In the genomic region with DNA sequence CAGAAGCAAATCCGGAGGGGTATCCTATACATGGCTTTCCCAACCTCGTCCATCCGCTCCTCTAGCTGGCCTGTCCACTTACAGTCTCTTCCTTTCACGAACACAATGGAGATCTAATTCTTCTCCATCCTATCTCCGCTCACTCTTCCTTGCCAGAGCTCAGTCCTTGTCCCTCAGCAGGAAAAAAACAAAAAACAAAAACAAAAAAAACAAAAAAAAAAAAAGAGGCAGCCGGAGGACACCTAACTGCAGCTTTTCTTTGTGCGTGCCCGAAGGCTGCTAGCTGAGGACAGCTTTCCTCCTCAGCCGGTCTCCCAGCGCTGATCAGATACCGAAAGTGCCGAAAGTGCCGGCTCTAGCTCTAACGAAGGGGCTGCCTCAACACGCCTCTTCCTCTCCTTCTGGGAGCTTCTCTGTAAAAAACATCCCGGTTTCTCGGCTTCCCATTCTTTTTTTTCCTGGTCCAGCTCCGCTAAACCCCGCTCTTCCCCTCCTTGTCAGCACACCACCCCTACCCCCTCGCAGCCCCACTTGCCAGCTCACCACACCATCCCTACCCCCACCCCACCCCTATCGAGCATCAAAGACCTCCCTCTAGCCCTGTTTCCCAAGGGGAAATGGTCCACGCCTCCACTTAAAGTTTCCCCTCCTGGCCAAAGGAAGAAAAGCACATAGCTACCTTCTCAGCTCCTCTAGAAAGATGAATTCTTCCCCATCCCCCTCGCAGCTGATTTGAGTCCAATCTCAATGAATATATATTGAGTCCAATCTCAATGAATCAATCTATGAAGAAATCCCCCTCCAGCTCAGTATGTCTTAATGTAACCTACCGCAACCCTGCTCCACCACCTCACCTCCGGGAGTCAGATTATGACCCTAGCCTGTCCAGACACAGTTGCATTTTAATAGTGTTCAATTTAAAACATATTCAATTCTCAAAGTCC, we compare ENCODE assay signal across 8 mouse cellular contexts. TPM values are rescaled to one million over a fixed set of nuclear protein-coding genes. Genes with fewer than 3 reads are reported as not detected.
DNase-seq lines count a peak whose midpoint lies in the region; ATAC-seq and TF ChIP-seq lines count a peak whose summit lies in the region.

No protein-coding gene starts in this region.

- peak; percentile 11 to 16 for DNase-seq in left cerebral cortex, postnatal 36 days (ENCODE audit: low spot score in 2 of 2)
- DNase-seq in left cerebral cortex, adult 9 months (ENCODE audit: low spot score in 2 of 2), result no peak
- peak; percentile 73 for DNase-seq in kidney, postnatal 0 days (ENCODE audit: low spot score)
- DNase-seq in urinary bladder, postnatal 14 days (ENCODE audit: low spot score), result no peak
- DNase-seq in gastrocnemius, postnatal 25 days, result no peak

- 5% methylated on average over 25 of the region's 25 CpGs for WGBS in forebrain, embryonic 16.5 days
- 6% methylated on average over 25 of the region's 25 CpGs for WGBS in kidney, postnatal 0 days
- WGBS in midbrain, embryonic 12.5 days, result 6% methylated on average over 25 of the region's 25 CpGs

- peaks cover 23% of the 10 kb centered on the region for H3K4me1 ChIP-seq in bone marrow macrophage, adult 2 months (ENCODE audit: control insufficient read depth, insufficient read depth, low read length)
- peaks cover 8% of the 10 kb centered on the region; the same call in 1 of the 2 replicates for H3K4me1 ChIP-seq in forebrain, embryonic 16.5 days (replicated peaks; ENCODE audit: control insufficient read depth, insufficient read depth, low read length)
- H3K4me1 ChIP-seq in kidney, postnatal 0 days (replicated peaks; ENCODE audit: insufficient read depth, low read length), result no peaks in the 10 kb centered on the region
- H3K4me1 ChIP-seq in midbrain, embryonic 12.5 days, result no peaks in the 10 kb centered on the region

- peak overlapping the region; percentile 80 for H3K9ac ChIP-seq in forebrain, embryonic 16.5 days (replicated peaks; ENCODE audit: low read depth, low read length)
- peak overlapping the region; percentile 54 for H3K9ac ChIP-seq in kidney, postnatal 0 days (ENCODE audit: low read depth, low read length)
- H3K9ac ChIP-seq in midbrain, embryonic 12.5 days (replicated peaks), result peak overlapping the region; percentile 66

- no peak for TF ChIP-seq CTCF in bone marrow macrophage, adult 2 months (IDR thresholded peaks at IDR 0.05; ENCODE audit: low read depth, low read length)
- peak; percentile 34; the same call in 1 of the 2 replicates for TF ChIP-seq CTCF in kidney, postnatal 0 days (IDR thresholded peaks at IDR 0.05; ENCODE audit: low read depth)

- intact Hi-C loops in left cerebral cortex, postnatal 36 days (cut with DNase I), result no loop called here

- no peaks in the 10 kb centered on the region for H3K27me3 ChIP-seq in forebrain, embryonic 16.5 days (replicated peaks; ENCODE audit: control insufficient read depth, insufficient read depth, low read length)
- no peaks in the 10 kb centered on the region for H3K27me3 ChIP-seq in kidney, postnatal 0 days (ENCODE audit: insufficient read depth, low read length)
- H3K27me3 ChIP-seq in midbrain, embryonic 12.5 days, result no peaks in the 10 kb centered on the region

- peak overlapping the region; percentile 53 for H3K4me3 ChIP-seq in bone marrow macrophage, adult 2 months (ENCODE audit: insufficient read depth, low read length)
- H3K4me3 ChIP-seq in forebrain, embryonic 16.5 days (replicated peaks; ENCODE audit: low read length), result peak overlapping the region; percentile 58
- H3K4me3 ChIP-seq in kidney, postnatal 0 days (replicated peaks; ENCODE audit: low read depth, low read length), result peak overlapping the region; percentile 54
- peak overlapping the region; percentile 51 for H3K4me3 ChIP-seq in midbrain, embryonic 12.5 days

- no peaks in the 10 kb centered on the region for H3K9me3 ChIP-seq in forebrain, embryonic 16.5 days (ENCODE audit: control insufficient read depth, low read length)
- no peaks in the 10 kb centered on the region for H3K9me3 ChIP-seq in kidney, postnatal 0 days (replicated peaks; ENCODE audit: low read length)
- H3K9me3 ChIP-seq in midbrain, embryonic 12.5 days, result no peaks in the 10 kb centered on the region

- ATAC-seq in forebrain, embryonic 16.5 days, result peak; percentile 86
- peak; percentile 65; the same call in 1 of the 2 replicates for ATAC-seq in kidney, postnatal 0 days (replicated peaks; ENCODE audit: low FRiP score, low read depth)
- peak; percentile 80 for ATAC-seq in midbrain, embryonic 12.5 days (ENCODE audit: low FRiP score, low read depth)

- H3K4me2 ChIP-seq in forebrain, embryonic 16.5 days (ENCODE audit: low read length), result peak overlapping the region; percentile 67
- peak overlapping the region; percentile 77 for H3K4me2 ChIP-seq in kidney, postnatal 0 days (ENCODE audit: low read length)
- H3K4me2 ChIP-seq in midbrain, embryonic 12.5 days (replicated peaks), result peak overlapping the region; percentile 64

- H3K36me3 ChIP-seq in forebrain, embryonic 16.5 days (ENCODE audit: control insufficient read depth, insufficient read depth), result no peaks in the 10 kb centered on the region
- H3K36me3 ChIP-seq in kidney, postnatal 0 days (ENCODE audit: insufficient read depth, low read length), result no peaks in the 10 kb centered on the region
- no peaks in the 10 kb centered on the region for H3K36me3 ChIP-seq in midbrain, embryonic 12.5 days

- TF ChIP-seq POLR2A in bone marrow macrophage, adult 2 months (IDR thresholded peaks at IDR 0.05; ENCODE audit: borderline replicate concordance, low read depth, low read length), result no peak

- no peak overlapping the region for H3K27ac ChIP-seq in bone marrow macrophage, adult 2 months (ENCODE audit: insufficient read depth, low read depth, low read length)
- H3K27ac ChIP-seq in forebrain, embryonic 16.5 days (ENCODE audit: low read length), result peak overlapping the region; percentile 93
- peak overlapping the region; percentile 71; the same call in 1 of the 2 replicates for H3K27ac ChIP-seq in kidney, postnatal 0 days
- peak overlapping the region; percentile 73 for H3K27ac ChIP-seq in midbrain, embryonic 12.5 days (replicated peaks)

RNA-seq across cellular contexts. Expression of a gene that starts 11.0 kb away (rescaled TPM):
- total RNA-seq in left cerebral cortex, postnatal 36 days (2021), result 10 to 100 TPM; 67.7 to 69.8 TPM
- polyA plus RNA-seq in bone marrow macrophage, adult 2 months (2012; ENCODE audit: insufficient read depth, insufficient read length, missing spikeins), result 229 and 236 TPM in 2 replicates
- 57.0 and 62.4 TPM in 2 replicates for polyA plus RNA-seq in forebrain, embryonic 16.5 days (2015; fragmentation: Nextera tagmentation; extraction: Ambion mirVana)
- polyA plus RNA-seq in kidney, postnatal 0 days (2015; fragmentation: Nextera tagmentation; extraction: Ambion mirVana), result 130 and 138 TPM in 2 replicates
- polyA plus RNA-seq in midbrain, embryonic 12.5 days (2016; fragmentation: Nextera tagmentation; extraction: Ambion mirVana), result 72.2 and 72.6 TPM in 2 replicates
- 10 to 100 TPM; 20.2 to 20.3 TPM for total RNA-seq in gastrocnemius, postnatal 25 days (2021)

RNA-seq across cellular contexts. Expression of a gene that starts 14.9 kb away (rescaled TPM):
- total RNA-seq in left cerebral cortex, postnatal 36 days (2021), result under 1 TPM in 1 of 2 experiments, not detected in 1; 0.30 TPM
- polyA plus RNA-seq in bone marrow macrophage, adult 2 months (2012; ENCODE audit: insufficient read depth, insufficient read length, missing spikeins), result not detected in 2 replicates
- polyA plus RNA-seq in forebrain, embryonic 16.5 days (2015; fragmentation: Nextera tagmentation; extraction: Ambion mirVana), result 0.40 and 0.87 TPM in 2 replicates
- polyA plus RNA-seq in kidney, postnatal 0 days (2015; fragmentation: Nextera tagmentation; extraction: Ambion mirVana), result 0.08 TPM in 1 of 2 replicates, not detected in the other
- 0.16 and 0.29 TPM in 2 replicates for polyA plus RNA-seq in midbrain, embryonic 12.5 days (2016; fragmentation: Nextera tagmentation; extraction: Ambion mirVana)
- total RNA-seq in gastrocnemius, postnatal 25 days (2021), result not detected

RNA-seq across cellular contexts. Expression of a gene that starts 42.8 kb away (rescaled TPM):
- total RNA-seq in left cerebral cortex, postnatal 36 days (2021), result 10 to 100 TPM; 60.1 to 62.5 TPM
- polyA plus RNA-seq in bone marrow macrophage, adult 2 months (2012; ENCODE audit: insufficient read depth, insufficient read length, missing spikeins), result 10.2 and 11.2 TPM in 2 replicates
- polyA plus RNA-seq in forebrain, embryonic 16.5 days (2015; fragmentation: Nextera tagmentation; extraction: Ambion mirVana), result 32.7 and 36.9 TPM in 2 replicates
- 13.6 and 14.0 TPM in 2 replicates for polyA plus RNA-seq in kidney, postnatal 0 days (2015; fragmentation: Nextera tagmentation; extraction: Ambion mirVana)
- polyA plus RNA-seq in midbrain, embryonic 12.5 days (2016; fragmentation: Nextera tagmentation; extraction: Ambion mirVana), result 36.1 and 41.4 TPM in 2 replicates
- 10 to 100 TPM; 16.1 to 17.6 TPM for total RNA-seq in gastrocnemius, postnatal 25 days (2021)

Comparison
In these comparisons a context has a peak if more than half of its experiments do, and no peak if none do; other contexts are left out.
1. DNase-seq: peak in left cerebral cortex, postnatal 36 days (2 of 2) and kidney, postnatal 0 days (single experiment); none in left cerebral cortex, adult 9 months (0 of 2), urinary bladder, postnatal 14 days (single experiment) and gastrocnemius, postnatal 25 days (single experiment).
2. Peak in every context shown above with its lines, with median percentiles within 50 percentile points of each other: H3K4me3 ChIP-seq, ATAC-seq, H3K4me2 ChIP-seq and H3K9ac ChIP-seq.